Mouse (Mus musculus): ENCODE data around the gene Sox2. TPM values are rescaled to one million over a fixed set of nuclear protein-coding genes. Genes with fewer than 3 reads are reported as not detected.

Gene Sox2
- total and polyA plus RNA-seq, 2 experiments from 2014 or later, result 22.6 to 68.1 TPM

- no peaks in the 10 kb centered on the region for H3K36me3 ChIP-seq (ENCODE audit: insufficient read depth, low read length)
- H3K4me2 ChIP-seq (ENCODE audit: low read depth, low read length), result no peak overlapping the region
- no peak overlapping the region for H3K9ac ChIP-seq (replicated peaks; ENCODE audit: low read length)
- H3K9me3 ChIP-seq (ENCODE audit: low read length), result no peaks in the 10 kb centered on the region
- H3K27me3 ChIP-seq (ENCODE audit: insufficient read depth, low read length), result no peaks in the 10 kb centered on the region
- DNase-seq (ENCODE audit: low spot score) (no peak), ATAC-seq (no peak)
- 15% methylated on average over 3 of the region's 3 CpGs for WGBS
- no peak overlapping the region for H3K27ac ChIP-seq
- no peak for TF ChIP-seq CTCF (IDR thresholded peaks at IDR 0.05; ENCODE audit: low read depth)
- no peaks in the 10 kb centered on the region for H3K4me1 ChIP-seq (ENCODE audit: insufficient read depth, low read length)
- no peak overlapping the region for H3K4me3 ChIP-seq (ENCODE audit: low read length)
These were observed 29.7 kb downstream of the Sox2 start for GRCm38 (mm10) chr3:34679921-34680320.

DNA sequence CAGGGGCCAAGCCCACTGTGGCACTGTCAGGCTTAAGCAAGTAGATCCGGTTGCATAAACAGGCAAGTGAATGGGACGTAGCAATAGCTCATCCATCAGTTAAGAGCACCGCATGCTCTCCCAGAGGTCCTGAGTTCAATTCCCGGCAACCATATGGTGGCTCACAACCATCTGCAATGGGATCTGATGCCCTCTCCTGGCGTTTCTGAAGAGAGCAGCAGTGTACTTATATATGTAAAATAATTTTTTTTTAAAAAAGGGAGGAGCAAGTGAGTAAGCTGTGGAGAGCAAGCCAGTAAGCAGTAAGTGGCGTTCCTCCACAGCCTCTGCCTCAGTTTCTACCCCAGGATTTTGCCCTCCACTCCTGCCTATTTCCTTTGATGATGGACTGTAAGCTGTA is 37.9 kb downstream of the Sox2 start:
- WGBS, result 83% methylated on average over 6 of the region's 6 CpGs
- Histone ChIP-seq H3K36me3 (ENCODE audit: insufficient read depth, low read length) (no peaks in the 10 kb centered on the region), H3K9me3 (ENCODE audit: low read length) (no peaks in the 10 kb centered on the region), H3K4me1 (ENCODE audit: insufficient read depth, low read length) (no peaks in the 10 kb centered on the region; the same call in 1 of the 2 replicates), H3K4me3 (ENCODE audit: low read length) (no peak overlapping the region), H3K9ac (replicated peaks; ENCODE audit: low read length) (no peak overlapping the region), H3K27me3 (ENCODE audit: insufficient read depth, low read length) (no peaks in the 10 kb centered on the region), H3K4me2 (ENCODE audit: low read depth, low read length) (no peak overlapping the region), H3K27ac (no peak overlapping the region)
- ATAC-seq (no peak), DNase-seq (ENCODE audit: low spot score) (no peak)
- TF ChIP-seq CTCF (IDR thresholded peaks at IDR 0.05; ENCODE audit: low read depth), result no peak

- Histone ChIP-seq H3K4me2 (ENCODE audit: low read depth, low read length) (peak overlapping the region; percentile 68), H3K36me3 (ENCODE audit: insufficient read depth, low read length) (no peaks in the 10 kb centered on the region), H3K27ac (peak overlapping the region; percentile 15; the same call in 1 of the 2 replicates), H3K4me1 (ENCODE audit: insufficient read depth, low read length) (no peaks in the 10 kb centered on the region; the same call in 1 of the 2 replicates), H3K9ac (replicated peaks; ENCODE audit: low read length) (peak overlapping the region; percentile 43), H3K27me3 (ENCODE audit: insufficient read depth, low read length) (no peaks in the 10 kb centered on the region), H3K9me3 (ENCODE audit: low read length) (no peaks in the 10 kb centered on the region), H3K4me3 (ENCODE audit: low read length) (peak overlapping the region; percentile 35)
- peak; percentile 73 for DNase-seq (ENCODE audit: low spot score)
- TF ChIP-seq CTCF (IDR thresholded peaks at IDR 0.05; ENCODE audit: low read depth), result no peak
- 5% methylated on average over 20 of the region's 20 CpGs for WGBS
- peak; percentile 91 for ATAC-seq
These were observed 41.6 kb downstream of the Sox2 start for GRCm38 (mm10) chr3:34691703-34692393.

GRCm38 (mm10) chr3:34692394-34692745 is 42.2 kb downstream of the Sox2 start:
- no peaks in the 10 kb centered on the region for H3K27me3 ChIP-seq (ENCODE audit: insufficient read depth, low read length)
- WGBS, result 6% methylated on average over 14 of the region's 15 CpGs
- no peak for DNase-seq (ENCODE audit: low spot score)
- ATAC-seq, result peak; percentile 52
- TF ChIP-seq CTCF (IDR thresholded peaks at IDR 0.05; ENCODE audit: low read depth), result no peak
- H3K4me2 ChIP-seq (ENCODE audit: low read depth, low read length), result peak overlapping the region; percentile 68
- H3K9me3 ChIP-seq (ENCODE audit: low read length), result no peaks in the 10 kb centered on the region
- peak overlapping the region; percentile 35 for H3K4me3 ChIP-seq (ENCODE audit: low read length)
- H3K9ac ChIP-seq (replicated peaks; ENCODE audit: low read length), result peak overlapping the region; percentile 43
- peak overlapping the region; percentile 15; the same call in 1 of the 2 replicates for H3K27ac ChIP-seq
- no peaks in the 10 kb centered on the region; the same call in 1 of the 2 replicates for H3K4me1 ChIP-seq (ENCODE audit: insufficient read depth, low read length)
- H3K36me3 ChIP-seq (ENCODE audit: insufficient read depth, low read length), result no peaks in the 10 kb centered on the region

MicroRNAs encoded within 50 kb of the gene (microRNA counts, 519-probe panel; counts per million panel counts)
- not detected for microRNA mmu-miR-1897-3p

Small RNA genes within 50 kb of the gene (microRNA-seq; reads per million reads assigned to microRNA genes)
- gene Mir1897, result 0 reads per million in 2 experiments

Data from hindbrain, postnatal 0 days (tissue).